Mouse (Mus musculus): ENCODE data around the gene Ankrd2.

GRCm38 (mm10) chr19:41998770-41999548 lies 36.8 kb upstream of the Ankrd2 start:
- TF ChIP-seq CTCF (IDR thresholded peaks at IDR 0.05; ENCODE audit: low read depth) (no peak), EP300 (IDR thresholded peaks at IDR 0.05; ENCODE audit: low read depth) (no peak)
